Mouse (Mus musculus) embryo, embryonic 9.5 days (tissue): ENCODE results near the gene Ccdc18.
"Not testable (repeated sequence)": the region's sequence is repeated elsewhere in the genome, so short reads cannot be mapped to it uniquely, and the experiment has no call there.

ENCODE experiments used
- DNase-seq: peaks from one replicate; pipeline ENCODE4 v3.0.0-alpha.2; 2017; ENCODE audit errors: extremely low spot score

The Ccdc18 gene

GRCm38 (mm10) chr5:108262722-108263121, 130.0 kb downstream of the Ccdc18 start:
- DNase-seq, result no peak

DNA sequence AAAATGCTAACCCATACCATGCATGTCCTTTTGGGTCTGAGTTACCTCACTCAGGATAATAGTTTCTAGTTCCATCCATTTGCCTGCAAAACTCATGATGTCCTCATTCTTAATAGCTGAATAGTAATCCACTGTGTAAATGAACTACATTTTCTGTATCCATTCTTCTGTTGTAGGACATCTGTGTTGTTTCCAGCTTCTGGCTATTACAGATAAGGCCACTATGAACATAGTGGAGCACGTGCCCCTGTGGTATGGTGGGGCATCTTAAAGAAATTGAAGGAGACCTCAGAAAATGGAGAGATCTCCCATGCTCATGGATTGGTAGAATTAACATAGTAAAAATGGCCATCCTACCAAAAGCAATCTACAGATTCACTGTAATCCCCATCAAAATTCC, 131.1 kb downstream of the Ccdc18 start:
- not testable (repeated sequence) for DNase-seq

DNA sequence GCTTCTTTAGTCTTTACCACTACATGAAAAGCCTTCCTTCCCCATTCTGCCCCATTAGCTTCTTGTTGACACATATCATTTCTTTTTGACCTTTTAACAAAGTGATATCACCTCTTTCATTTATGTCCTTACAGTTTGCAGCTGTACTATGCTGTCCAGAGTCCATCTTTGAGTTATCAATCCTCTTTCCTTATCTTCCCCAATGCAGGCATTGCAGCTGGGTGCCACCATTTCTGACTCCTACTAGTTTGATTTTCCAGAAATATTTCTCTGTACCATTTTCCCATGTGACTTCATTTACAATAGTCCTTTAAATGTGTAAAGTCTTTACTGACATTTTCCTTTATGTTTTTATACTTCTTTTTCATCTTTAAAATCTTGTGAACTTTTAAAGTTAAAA, 134.3 kb downstream of the Ccdc18 start:
- no peak for DNase-seq

DNA sequence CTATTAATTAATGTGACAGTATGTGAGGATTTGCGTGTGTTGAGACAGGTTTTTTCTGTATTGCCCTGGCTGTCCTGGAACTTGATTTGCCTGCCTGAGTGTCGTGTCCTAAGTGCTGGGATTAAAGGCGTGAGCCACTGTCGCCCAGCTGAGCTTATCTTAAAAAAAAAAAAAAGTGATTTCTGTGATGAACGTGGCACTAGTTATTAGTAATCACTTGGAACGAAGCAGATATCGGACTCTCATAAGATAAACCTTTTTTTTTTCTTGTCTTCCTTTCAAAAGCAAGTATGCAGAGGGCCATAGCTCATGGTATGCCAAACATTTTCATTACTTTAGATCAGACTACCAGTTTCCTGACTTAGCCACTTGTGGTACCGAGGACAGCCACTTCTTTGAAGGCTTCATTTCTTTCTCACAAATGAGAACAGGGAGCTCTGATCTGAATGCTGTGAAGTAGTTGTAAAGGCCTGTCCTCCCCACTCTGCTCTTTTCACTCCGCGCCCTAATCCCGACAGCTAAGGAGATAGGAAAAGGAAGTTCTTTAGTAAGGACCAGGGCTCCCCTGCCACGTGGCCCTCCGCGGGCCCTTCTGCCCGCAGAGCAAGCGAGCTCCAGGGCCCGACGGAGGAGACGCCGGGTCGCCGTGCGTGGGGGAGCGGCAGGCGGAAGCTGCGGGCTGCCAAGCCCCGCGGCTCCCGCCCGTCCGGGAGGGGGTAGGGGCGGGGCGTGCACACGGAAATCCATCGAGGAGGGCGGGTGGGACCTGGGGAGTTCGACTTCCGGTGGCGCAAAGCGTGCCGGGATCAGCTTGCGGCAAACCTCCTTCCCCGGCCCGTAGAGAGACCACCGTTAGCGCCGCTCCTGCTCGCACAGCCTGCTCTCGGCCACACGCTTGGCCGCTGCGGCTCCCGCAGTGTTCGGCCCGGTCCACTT, 135.7 kb downstream of the Ccdc18 start, which contains the start of gene Dr1:
TSS of gene Dr1 (plus strand) at position 771 of the 936 bp plus-strand sequence.
- DNase-seq, result peak; percentile 88

DNA sequence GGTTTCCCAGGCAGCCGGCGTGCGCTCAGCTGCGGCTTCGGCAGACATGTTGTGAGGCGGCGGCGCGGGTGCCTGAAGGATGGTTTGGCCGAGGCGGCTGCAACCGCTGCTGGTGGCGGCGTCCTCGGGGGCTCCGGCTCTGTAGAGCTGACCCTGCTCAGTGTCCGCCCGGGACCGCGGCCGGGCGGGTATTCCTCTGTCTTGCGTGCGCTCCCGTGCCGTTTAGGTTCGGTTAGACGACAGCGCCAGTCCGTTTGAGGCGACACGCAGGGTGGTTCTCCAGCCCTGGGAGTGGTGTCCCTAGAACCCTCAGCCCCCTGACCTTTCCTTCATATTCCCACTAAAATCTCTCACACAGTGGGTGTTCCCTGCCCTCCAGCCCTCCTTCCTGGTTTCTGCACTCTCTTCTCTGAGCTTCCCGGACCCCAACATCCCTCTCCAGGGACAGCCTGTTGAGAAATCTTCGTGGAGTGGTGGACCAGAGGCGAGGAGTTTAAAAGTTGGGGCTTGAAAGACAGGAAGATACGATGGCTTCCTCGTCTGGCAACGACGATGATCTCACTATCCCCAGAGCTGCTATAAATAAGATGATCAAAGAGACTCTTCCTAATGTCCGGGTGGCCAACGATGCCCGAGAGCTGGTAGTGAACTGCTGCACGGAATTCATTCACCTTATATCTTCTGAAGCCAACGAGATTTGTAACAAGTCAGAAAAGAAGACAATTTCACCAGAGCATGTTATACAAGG, 136.6 kb downstream of the Ccdc18 start:
- no peak for DNase-seq

- DNase-seq, result peak; percentile 11
These were observed 137.1 kb downstream of the Ccdc18 start for GRCm38 (mm10) chr5:108269811-108270151.

DNA sequence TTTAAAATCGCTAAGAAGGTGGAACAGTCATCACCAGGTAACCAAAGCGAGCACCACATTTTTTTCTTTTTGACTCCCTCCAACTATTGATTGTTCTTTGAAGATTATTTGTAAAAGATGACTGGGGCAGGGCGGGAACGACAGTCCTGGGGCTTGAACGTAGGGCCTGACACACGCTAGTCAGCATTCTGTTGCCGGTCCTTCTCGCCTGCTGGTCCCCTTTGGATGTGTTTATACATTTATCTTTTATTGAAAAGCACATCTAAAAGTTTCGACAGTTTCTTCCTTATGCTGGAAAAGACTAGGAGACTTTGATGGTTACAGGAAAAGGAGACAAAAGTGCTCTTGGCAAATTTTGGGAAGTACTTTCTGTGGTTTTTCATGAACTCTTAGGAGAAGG, 137.7 kb downstream of the Ccdc18 start:
- DNase-seq, result no peak

DNA sequence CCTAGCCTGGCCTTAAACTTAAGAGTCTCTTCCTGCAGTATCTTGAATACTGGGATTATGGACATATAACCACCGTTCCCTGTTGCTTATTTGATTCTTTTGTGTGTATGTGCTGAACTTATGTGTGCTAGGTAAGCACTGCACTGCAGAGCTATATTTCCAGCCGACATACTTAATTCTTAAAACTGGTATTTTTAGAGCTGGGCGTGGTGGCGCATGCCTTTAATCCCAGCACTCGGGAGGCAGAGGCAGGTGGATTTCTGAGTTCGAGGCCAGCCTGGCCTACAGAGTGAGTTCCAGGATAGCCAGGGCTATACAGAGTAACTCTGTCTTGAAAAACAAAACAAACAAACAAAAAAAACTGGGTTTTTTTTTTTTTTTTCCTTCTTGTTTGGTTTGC, 138.7 kb downstream of the Ccdc18 start:
- not testable (repeated sequence) for DNase-seq
